Mouse (Mus musculus): ENCODE results near the gene Cdc27. TPM values are rescaled to one million over a fixed set of nuclear protein-coding genes. Genes with fewer than 3 reads are reported as not detected.

Gene Cdc27
- polyA plus RNA-seq, 1 experiment = 10.6 TPM

- no peak for DNase-seq
- Histone ChIP-seq H3K4me3 (ENCODE audit: control insufficient read depth, insufficient read depth, low read length) (no peak overlapping the region), H3K27ac (ENCODE audit: control insufficient read depth, insufficient read depth, low read length) (no peak overlapping the region), H3K4me1 (replicated peaks; ENCODE audit: control insufficient read depth, insufficient read depth, low read length) (no peaks in the 10 kb centered on the region), H3K36me3 (ENCODE audit: control insufficient read depth, insufficient read depth, low read length) (no peaks in the 10 kb centered on the region), H3K27me3 (ENCODE audit: control insufficient read depth, insufficient read depth, low read length) (no peaks in the 10 kb centered on the region)
- TF ChIP-seq POLR2A (IDR thresholded peaks at IDR 0.05; ENCODE audit: control insufficient read depth, extremely low read depth, insufficient read depth, low read length, poor library complexity) (no peak), CTCF (IDR thresholded peaks at IDR 0.05; ENCODE audit: borderline replicate concordance, control insufficient read depth, extremely low read depth, insufficient read depth, low read length, poor library complexity) (no peak)
- 90% methylated on average over 4 of the region's 4 CpGs for WGBS
Measured at GRCm38 (mm10) chr11:104479505-104479904, 70.9 kb downstream of the Cdc27 start.

- peak overlapping the region; percentile 70 for H3K4me3 ChIP-seq (ENCODE audit: control insufficient read depth, insufficient read depth, low read length)
- no peaks in the 10 kb centered on the region; the same call in 1 of the 2 replicates for H3K4me1 ChIP-seq (replicated peaks; ENCODE audit: control insufficient read depth, insufficient read depth, low read length)
- no peaks in the 10 kb centered on the region for H3K36me3 ChIP-seq (ENCODE audit: control insufficient read depth, insufficient read depth, low read length)
- 2% methylated on average over 18 of the region's 19 CpGs for WGBS
- peak; percentile 94 for DNase-seq
- H3K27ac ChIP-seq (ENCODE audit: control insufficient read depth, insufficient read depth, low read length) = no peak overlapping the region
- no peaks in the 10 kb centered on the region for H3K27me3 ChIP-seq (ENCODE audit: control insufficient read depth, insufficient read depth, low read length)
- peak; percentile 42; the same call in 1 of the 2 replicates for TF ChIP-seq POLR2A (IDR thresholded peaks at IDR 0.05; ENCODE audit: control insufficient read depth, extremely low read depth, insufficient read depth, low read length, poor library complexity)
- TF ChIP-seq CTCF (IDR thresholded peaks at IDR 0.05; ENCODE audit: borderline replicate concordance, control insufficient read depth, extremely low read depth, insufficient read depth, low read length, poor library complexity) = no peak
Measured at GRCm38 (mm10) chr11:104469371-104469835, 81.0 kb downstream of the Cdc27 start.

GRCm38 (mm10) chr11:104468751-104469268 lies 81.6 kb downstream of the Cdc27 start, which contains the start of gene Kansl1:
TSS of gene Kansl1 (minus strand) at chr11:104468861.
- H3K4me3 ChIP-seq (ENCODE audit: control insufficient read depth, insufficient read depth, low read length) = peak within 1 kb of the TSS; percentile 70
- TF ChIP-seq CTCF (IDR thresholded peaks at IDR 0.05; ENCODE audit: borderline replicate concordance, control insufficient read depth, extremely low read depth, insufficient read depth, low read length, poor library complexity) (no peak), POLR2A (IDR thresholded peaks at IDR 0.05; ENCODE audit: control insufficient read depth, extremely low read depth, insufficient read depth, low read length, poor library complexity) (no peak)
- no peak within 1 kb of the TSS for H3K27ac ChIP-seq (ENCODE audit: control insufficient read depth, insufficient read depth, low read length)
- WGBS = under 1% methylated on average over 65 of the region's 69 CpGs
- no peaks in the 10 kb centered on the region; the same call in 1 of the 2 replicates for H3K4me1 ChIP-seq (replicated peaks; ENCODE audit: control insufficient read depth, insufficient read depth, low read length)
- 0 out of 2 replicates have a peak, but pooled peaks cover 4% of the 10 kb centered on the region for H3K36me3 ChIP-seq (ENCODE audit: control insufficient read depth, insufficient read depth, low read length)
- H3K27me3 ChIP-seq (ENCODE audit: control insufficient read depth, insufficient read depth, low read length) = no peaks in the 10 kb centered on the region
- peak; percentile 25 for DNase-seq

GRCm38 (mm10) chr11:104467698-104468097 lies 82.7 kb downstream of the Cdc27 start:
- Histone ChIP-seq H3K4me3 (ENCODE audit: control insufficient read depth, insufficient read depth, low read length) (no peak overlapping the region), H3K27ac (ENCODE audit: control insufficient read depth, insufficient read depth, low read length) (no peak overlapping the region), H3K27me3 (ENCODE audit: control insufficient read depth, insufficient read depth, low read length) (no peaks in the 10 kb centered on the region), H3K4me1 (replicated peaks; ENCODE audit: control insufficient read depth, insufficient read depth, low read length) (no peaks in the 10 kb centered on the region; the same call in 1 of the 2 replicates), H3K36me3 (ENCODE audit: control insufficient read depth, insufficient read depth, low read length) (0 out of 2 replicates have a peak, but pooled peaks cover 4% of the 10 kb centered on the region)
- WGBS = 96% methylated on average over 5 of the region's 5 CpGs
- DNase-seq = no peak
- TF ChIP-seq POLR2A (IDR thresholded peaks at IDR 0.05; ENCODE audit: control insufficient read depth, extremely low read depth, insufficient read depth, low read length, poor library complexity) (no peak), CTCF (IDR thresholded peaks at IDR 0.05; ENCODE audit: borderline replicate concordance, control insufficient read depth, extremely low read depth, insufficient read depth, low read length, poor library complexity) (no peak)

- peak; percentile 53 for DNase-seq
- H3K27ac ChIP-seq (ENCODE audit: control insufficient read depth, insufficient read depth, low read length) = no peak overlapping the region
- no peak overlapping the region for H3K4me3 ChIP-seq (ENCODE audit: control insufficient read depth, insufficient read depth, low read length)
- no peaks in the 10 kb centered on the region for H3K4me1 ChIP-seq (replicated peaks; ENCODE audit: control insufficient read depth, insufficient read depth, low read length)
- H3K27me3 ChIP-seq (ENCODE audit: control insufficient read depth, insufficient read depth, low read length) = no peaks in the 10 kb centered on the region
- no peak for TF ChIP-seq POLR2A (IDR thresholded peaks at IDR 0.05; ENCODE audit: control insufficient read depth, extremely low read depth, insufficient read depth, low read length, poor library complexity)
- no peak for TF ChIP-seq CTCF (IDR thresholded peaks at IDR 0.05; ENCODE audit: borderline replicate concordance, control insufficient read depth, extremely low read depth, insufficient read depth, low read length, poor library complexity)
- 0 out of 2 replicates have a peak, but pooled peaks cover 4% of the 10 kb centered on the region for H3K36me3 ChIP-seq (ENCODE audit: control insufficient read depth, insufficient read depth, low read length)
Measured at GRCm38 (mm10) chr11:104461551-104461950, 88.9 kb downstream of the Cdc27 start.

- Histone ChIP-seq H3K27me3 (ENCODE audit: control insufficient read depth, insufficient read depth, low read length) (no peaks in the 10 kb centered on the region), H3K4me3 (ENCODE audit: control insufficient read depth, insufficient read depth, low read length) (no peak overlapping the region), H3K36me3 (ENCODE audit: control insufficient read depth, insufficient read depth, low read length) (0 out of 2 replicates have a peak, but pooled peaks cover 4% of the 10 kb centered on the region), H3K27ac (ENCODE audit: control insufficient read depth, insufficient read depth, low read length) (no peak overlapping the region), H3K4me1 (replicated peaks; ENCODE audit: control insufficient read depth, insufficient read depth, low read length) (no peaks in the 10 kb centered on the region)
- DNase-seq = no peak
- 95% methylated on average over 2 of the region's 2 CpGs for WGBS
- TF ChIP-seq POLR2A (IDR thresholded peaks at IDR 0.05; ENCODE audit: control insufficient read depth, extremely low read depth, insufficient read depth, low read length, poor library complexity) (no peak), CTCF (IDR thresholded peaks at IDR 0.05; ENCODE audit: borderline replicate concordance, control insufficient read depth, extremely low read depth, insufficient read depth, low read length, poor library complexity) (no peak)
Measured at GRCm38 (mm10) chr11:104459671-104460070, 90.7 kb downstream of the Cdc27 start.

All from thymus, adult 2 months (tissue).